ENCODE assay signal across 35 mouse cellular contexts in genomic region chr7:30787377-30788022, GRCm38 (mm10). TPM values are rescaled to one million over a fixed set of nuclear protein-coding genes. Genes with fewer than 3 reads are reported as not detected.
DNase-seq lines count a peak whose midpoint lies in the region; ATAC-seq and TF ChIP-seq lines count a peak whose summit lies in the region.
"Had no signal": no experiment of that assay in that cellular context is flagged by ENCODE, and none has a peak within 500 bp of the region (broad histone marks: within the 10 kb centered on the region; RNA-seq: fewer than 3 reads in every experiment).

Gene Krtdap, plus strand, starts transcription at chr7:30787896.

- no peaks in the 10 kb centered on the region for H3K4me1 ChIP-seq in limb, embryonic 13.5 days
- no peaks in the 10 kb centered on the region for H3K4me1 ChIP-seq in limb, embryonic 10.5 days
- H3K4me1 ChIP-seq in limb, embryonic 15.5 days: no peaks in the 10 kb centered on the region; the same call in 1 of the 2 replicates
- H3K4me1 ChIP-seq in forebrain, postnatal 0 days (ENCODE audit: insufficient read depth): no peaks in the 10 kb centered on the region
- H3K4me1 ChIP-seq: liver, embryonic 15.5 days; lung, embryonic 15.5 days; neural tube, embryonic 12.5 days had no signal

- H3K9ac ChIP-seq in limb, embryonic 13.5 days: no peak within 1 kb of the TSS
- no peak within 1 kb of the TSS for H3K9ac ChIP-seq in limb, embryonic 15.5 days
- no peak within 1 kb of the TSS for H3K9ac ChIP-seq in forebrain, postnatal 0 days
- H3K9ac ChIP-seq: forebrain, embryonic 12.5 days; hindbrain, embryonic 15.5 days; kidney, embryonic 15.5 days; liver, embryonic 15.5 days; lung, embryonic 15.5 days; neural tube, embryonic 12.5 days had no signal

- H3K27me3 ChIP-seq in limb, embryonic 13.5 days: peaks cover 14% of the 10 kb centered on the region; the same call in 1 of the 2 replicates
- H3K27me3 ChIP-seq in limb, embryonic 10.5 days (ENCODE audit: low read depth, poor library complexity, severe bottlenecking): 0 out of 2 replicates have a peak, but pooled peaks cover 15% of the 10 kb centered on the region
- no peaks in the 10 kb centered on the region for H3K27me3 ChIP-seq in limb, embryonic 15.5 days
- H3K27me3 ChIP-seq in forebrain, postnatal 0 days (ENCODE audit: insufficient read depth, low read length): no peaks in the 10 kb centered on the region
- H3K27me3 ChIP-seq: hindbrain, embryonic 15.5 days; kidney, embryonic 15.5 days; liver, embryonic 15.5 days; neural tube, embryonic 12.5 days had no signal

- no peak within 1 kb of the TSS for H3K4me3 ChIP-seq in limb, embryonic 13.5 days
- no peak within 1 kb of the TSS for H3K4me3 ChIP-seq in limb, embryonic 10.5 days
- H3K4me3 ChIP-seq in limb, embryonic 15.5 days: peak within 1 kb of the TSS; percentile 21
- H3K4me3 ChIP-seq in forebrain, postnatal 0 days (ENCODE audit: low read depth, low read length): no peak within 1 kb of the TSS
- H3K4me3 ChIP-seq: forebrain, embryonic 12.5 days; hindbrain, embryonic 10.5 days; hindbrain, embryonic 15.5 days; kidney, embryonic 15.5 days; liver, embryonic 15.5 days; lung, embryonic 15.5 days; neural tube, embryonic 12.5 days had no signal

- no peaks in the 10 kb centered on the region for H3K36me3 ChIP-seq in limb, embryonic 13.5 days
- no peaks in the 10 kb centered on the region for H3K36me3 ChIP-seq in limb, embryonic 10.5 days
- H3K36me3 ChIP-seq in limb, embryonic 15.5 days: no peaks in the 10 kb centered on the region
- no peaks in the 10 kb centered on the region for H3K36me3 ChIP-seq in forebrain, postnatal 0 days (ENCODE audit: insufficient read depth)
- H3K36me3 ChIP-seq: forebrain, embryonic 12.5 days; hindbrain, embryonic 10.5 days; hindbrain, embryonic 15.5 days; kidney, embryonic 15.5 days; liver, embryonic 15.5 days; lung, embryonic 15.5 days; neural tube, embryonic 12.5 days had no signal

- intact Hi-C loops in left cerebral cortex, postnatal 4 days (cut with DNase I): no loop called here

- no peak within 1 kb of the TSS for H3K4me2 ChIP-seq in limb, embryonic 13.5 days (replicated peaks)
- no peak within 1 kb of the TSS for H3K4me2 ChIP-seq in limb, embryonic 15.5 days
- no peak within 1 kb of the TSS for H3K4me2 ChIP-seq in forebrain, postnatal 0 days (ENCODE audit: low read depth)
- H3K4me2 ChIP-seq: forebrain, embryonic 12.5 days; hindbrain, embryonic 15.5 days; kidney, embryonic 15.5 days; liver, embryonic 15.5 days; lung, embryonic 15.5 days; midbrain, embryonic 11.5 days; neural tube, embryonic 12.5 days had no signal

- DNase-seq in limb, embryonic 10.5 days (ENCODE audit: low spot score): no peak
- DNase-seq in urinary bladder, adult 2 months (ENCODE audit: low spot score): no peak
- DNase-seq in urinary bladder, postnatal 14 days (ENCODE audit: low spot score): no peak
- DNase-seq in left cerebral cortex, postnatal 4 days: no peak
- no peak for DNase-seq in forebrain, postnatal 0 days
- DNase-seq: adrenal gland, postnatal 25 days; cerebellum, adult 2 months; cerebellum, postnatal 25 days; heart, postnatal 14 days; kidney, adult 18-20 months; kidney, postnatal 25 days; liver; lung, postnatal 36 days; right cerebral cortex, postnatal 4 days; thymus, postnatal 4 days had no signal

- H3K27ac ChIP-seq in limb, embryonic 13.5 days: no peak within 1 kb of the TSS
- no peak within 1 kb of the TSS for H3K27ac ChIP-seq in limb, embryonic 10.5 days
- peak within 1 kb of the TSS; percentile 22; the same call in 1 of the 2 replicates for H3K27ac ChIP-seq in limb, embryonic 15.5 days
- no peak within 1 kb of the TSS for H3K27ac ChIP-seq in forebrain, postnatal 0 days (ENCODE audit: low read depth, low read length)
- H3K27ac ChIP-seq: forebrain, embryonic 12.5 days; hindbrain, embryonic 10.5 days; kidney, embryonic 15.5 days; liver, embryonic 15.5 days; lung, embryonic 15.5 days; neural tube, embryonic 12.5 days had no signal

- ATAC-seq in limb, embryonic 13.5 days (ENCODE audit: low FRiP score, low read depth): no peak
- peak; percentile 60; the same call in 1 of the 2 replicates for ATAC-seq in limb, embryonic 15.5 days (ENCODE audit: insufficient number of reproducible peaks, low FRiP score, low TSS enrichment, low read depth)
- ATAC-seq in forebrain, postnatal 0 days: no peak
- ATAC-seq: CD4-positive, CD25-positive, alpha-beta regulatory T cell, adult 4 months; midbrain, embryonic 16.5 days had no signal

- no peaks in the 10 kb centered on the region for H3K9me3 ChIP-seq in limb, embryonic 13.5 days
- H3K9me3 ChIP-seq in limb, embryonic 10.5 days (replicated peaks): no peaks in the 10 kb centered on the region
- no peaks in the 10 kb centered on the region for H3K9me3 ChIP-seq in limb, embryonic 15.5 days
- no peaks in the 10 kb centered on the region for H3K9me3 ChIP-seq in forebrain, postnatal 0 days (ENCODE audit: low read length)
- H3K9me3 ChIP-seq: forebrain, embryonic 12.5 days; hindbrain, embryonic 10.5 days; hindbrain, embryonic 15.5 days; kidney, embryonic 15.5 days; liver, embryonic 15.5 days; lung, embryonic 15.5 days; neural tube, embryonic 12.5 days had no signal

- TF ChIP-seq CTCF in forebrain, postnatal 0 days (IDR thresholded peaks at IDR 0.05; ENCODE audit: low read depth): no peak

- WGBS in limb, embryonic 13.5 days: 49% methylated on average over 15 of the region's 15 CpGs
- WGBS in limb, embryonic 10.5 days: 54% methylated on average over 15 of the region's 15 CpGs
- 31% methylated on average over 15 of the region's 15 CpGs for WGBS in limb, embryonic 15.5 days
- WGBS in forebrain, postnatal 0 days: 36% methylated on average over 15 of the region's 15 CpGs

RNA-seq across cellular contexts. Expression of gene Krtdap, which starts in this region (rescaled TPM):
- polyA plus RNA-seq in limb, embryonic 13.5 days (2015; fragmentation: Nextera tagmentation; extraction: Ambion mirVana): 51.5 and 65.4 TPM in 2 replicates
- polyA plus RNA-seq in limb, embryonic 10.5 days (2016; fragmentation: Nextera tagmentation; extraction: Ambion mirVana): not detected in 2 replicates
- 29.5 and 47.2 TPM in 2 replicates for polyA plus RNA-seq in urinary bladder, adult 2 months (2012; rRNA removed)
- 3,274 and 3,770 TPM in 2 replicates for polyA plus RNA-seq in limb, embryonic 15.5 days (2015; fragmentation: Nextera tagmentation; extraction: Ambion mirVana)
- total RNA-seq in left cerebral cortex, postnatal 4 days (2021): not detected
- total RNA-seq in forebrain, postnatal 0 days (2014; rRNA removed): not detected in 2 replicates
- polyA plus RNA-seq in forebrain, postnatal 0 days (2015; fragmentation: Nextera tagmentation; extraction: Ambion mirVana): 1.4 and 1.5 TPM in 2 replicates
- total RNA-seq: adrenal gland, postnatal 25 days; heart, postnatal 14 days; layer of hippocampus, adult 18-20 months; layer of hippocampus, postnatal 10 days; left cerebral cortex, adult 18-20 months; left cerebral cortex, postnatal 14 days; megakaryocyte, adult 5-6 weeks had no signal
- polyA plus RNA-seq: CD4-positive, CD25-positive, alpha-beta regulatory T cell, adult 4 months; cerebellum, adult 2 months; embryonic facial prominence, embryonic 11.5 days; forebrain, embryonic 12.5 days; heart, embryonic 14.5 days; hindbrain, embryonic 10.5 days; midbrain, embryonic 11.5 days; midbrain, embryonic 16.5 days; neural tube, embryonic 12.5 days; spleen, adult 2 months had no signal

Comparison
In these comparisons a context has a peak if more than half of its experiments do, and no peak if none do; other contexts are left out.
1. RNA of gene Krtdap (polyA plus RNA-seq): 3,274 to 3,770 TPM in limb, embryonic 15.5 days; 51.5 to 65.4 TPM in limb, embryonic 13.5 days, 29.5 to 47.2 TPM in urinary bladder, adult 2 months, 1.4 to 1.5 TPM in forebrain, postnatal 0 days and not detected in limb, embryonic 10.5 days; every median in the first group is over 10 times any median in the second.